Mouse (Mus musculus): ENCODE measurements around the gene Hdgfl3. TPM values are rescaled to one million over a fixed set of nuclear protein-coding genes. Genes with fewer than 3 reads are reported as not detected.

Hdgfl3 gene
- polyA plus RNA-seq, 1 experiment = not detected

DNA sequence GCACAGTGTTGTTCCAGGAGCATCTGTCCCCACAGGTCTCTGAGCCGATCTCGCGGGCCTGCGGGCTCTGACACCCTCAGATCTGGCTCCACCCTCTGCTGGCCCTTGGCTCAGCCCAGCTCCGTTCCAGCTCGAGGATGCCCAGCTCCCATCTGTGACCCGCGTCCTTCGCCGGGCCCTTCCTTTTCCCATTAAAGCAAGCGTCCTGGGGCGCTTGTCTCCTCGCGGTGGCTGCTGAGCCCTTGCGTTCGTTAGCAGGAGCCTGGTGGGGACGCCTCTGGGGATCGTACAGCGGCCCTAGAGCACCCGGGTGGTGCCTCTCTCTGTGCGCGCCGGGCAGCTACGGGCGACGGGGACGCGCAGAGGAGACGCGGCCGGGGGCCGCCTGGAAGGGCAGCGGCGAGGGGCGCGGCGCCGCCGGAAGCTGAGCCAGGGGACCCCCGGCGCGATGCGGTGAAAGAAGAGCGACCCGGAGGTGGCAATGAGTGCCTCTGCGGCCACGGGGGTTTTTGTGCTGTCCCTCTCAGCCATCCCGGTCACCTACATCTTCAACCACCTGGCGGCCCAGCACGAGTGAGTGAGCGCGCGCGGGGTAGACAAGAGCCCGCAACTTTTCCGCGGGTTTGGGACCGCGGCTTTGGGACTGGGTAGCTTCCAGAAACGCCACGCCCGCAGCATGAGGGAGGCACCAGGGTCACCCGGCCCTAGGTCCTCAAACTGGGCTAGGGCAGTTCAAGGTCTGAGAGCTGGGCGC is 75.1 kb downstream of the Hdgfl3 start, which contains the start of gene Tm6sf1:
TSS of gene Tm6sf1 (plus strand) at position 34 of the 754 bp plus-strand sequence.
- Histone ChIP-seq H3K36me3 (ENCODE audit: control insufficient read depth, insufficient read depth) (no peaks in the 10 kb centered on the region), H3K79me2 (ENCODE audit: control insufficient read depth, insufficient read depth) (no peaks in the 10 kb centered on the region), H3K4me3 (ENCODE audit: insufficient read depth, poor library complexity, severe bottlenecking) (no peak within 1 kb of the TSS), H3K27me3 (ENCODE audit: control insufficient read depth, insufficient read depth, insufficient read length) (peaks cover 43% of the 10 kb centered on the region), H3K79me3 (ENCODE audit: low read depth) (no peaks in the 10 kb centered on the region), H3ac (ENCODE audit: control insufficient read depth, insufficient read length, low read depth) (no peak within 1 kb of the TSS)
- TF ChIP-seq CEBPB (IDR thresholded peaks at IDR 0.05; ENCODE audit: low read depth) (no peak), MYOG (IDR thresholded peaks at IDR 0.05; ENCODE audit: control insufficient read depth, extremely low read depth, insufficient read length) (no peak), MYOD1 (IDR thresholded peaks at IDR 0.05; ENCODE audit: control insufficient read depth, insufficient read length, low read depth) (no peak), FOSL1 (IDR thresholded peaks at IDR 0.05; ENCODE audit: insufficient read depth, low read length, poor library complexity, severe bottlenecking) (no peak), USF1 (IDR thresholded peaks at IDR 0.05; ENCODE audit: low read depth) (no peak), MAX (IDR thresholded peaks at IDR 0.05) (no peak), CTCF (IDR thresholded peaks at IDR 0.05; ENCODE audit: control insufficient read depth, insufficient read depth, insufficient read length) (no peak)

DNA sequence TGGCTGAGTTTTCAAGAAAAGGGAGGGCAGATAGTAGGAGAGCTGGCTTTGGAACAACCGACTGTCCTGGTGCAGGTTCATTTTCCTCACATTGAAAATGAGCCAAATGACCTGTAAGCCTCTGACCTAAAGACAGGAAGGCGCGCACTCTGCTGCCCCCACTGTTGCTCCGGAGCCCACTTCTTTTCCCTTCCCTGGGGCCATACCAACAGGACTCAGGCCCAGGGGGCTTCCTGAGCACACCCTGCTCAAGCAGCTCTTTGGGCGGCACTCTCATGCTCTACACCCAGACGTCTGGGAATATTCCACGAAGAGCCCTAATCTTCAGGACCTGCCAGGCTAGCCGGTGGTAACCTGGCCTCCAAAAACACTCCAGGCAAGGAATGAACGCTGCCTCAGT is 76.0 kb downstream of the Hdgfl3 start:
- H3K36me3 ChIP-seq (ENCODE audit: control insufficient read depth, insufficient read depth) = no peaks in the 10 kb centered on the region
- H3ac ChIP-seq (ENCODE audit: control insufficient read depth, insufficient read length, low read depth) = no peak overlapping the region
- TF ChIP-seq CTCF (IDR thresholded peaks at IDR 0.05; ENCODE audit: control insufficient read depth, insufficient read depth, insufficient read length) (no peak), CEBPB (IDR thresholded peaks at IDR 0.05; ENCODE audit: low read depth) (no peak), FOSL1 (IDR thresholded peaks at IDR 0.05; ENCODE audit: insufficient read depth, low read length, poor library complexity, severe bottlenecking) (no peak)
- no peaks in the 10 kb centered on the region for H3K79me3 ChIP-seq (ENCODE audit: low read depth)
- peaks cover 43% of the 10 kb centered on the region for H3K27me3 ChIP-seq (ENCODE audit: control insufficient read depth, insufficient read depth, insufficient read length)
- H3K79me2 ChIP-seq (ENCODE audit: control insufficient read depth, insufficient read depth) = no peaks in the 10 kb centered on the region
- H3K4me3 ChIP-seq (ENCODE audit: insufficient read depth, poor library complexity, severe bottlenecking) = no peak overlapping the region

DNA sequence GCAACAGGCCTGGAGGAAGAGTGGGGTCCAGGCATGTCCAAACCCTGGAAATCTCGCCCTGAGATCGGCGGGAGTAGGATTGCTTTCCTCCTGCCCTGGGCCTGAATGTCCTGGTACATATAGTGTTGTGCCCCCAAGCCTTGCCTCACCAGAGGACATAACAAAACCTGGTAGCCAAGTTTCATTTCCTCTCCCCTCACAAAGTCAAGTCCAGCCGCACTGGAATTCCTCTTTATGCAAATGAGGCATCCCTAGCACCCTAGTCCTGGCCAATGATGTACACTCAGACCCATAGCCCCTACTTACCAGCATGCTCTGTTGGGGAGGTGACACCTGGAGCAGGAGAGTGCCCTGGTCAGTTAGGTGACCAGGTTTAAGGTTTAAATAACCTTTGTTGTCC is 78.1 kb downstream of the Hdgfl3 start:
- H3K36me3 ChIP-seq (ENCODE audit: control insufficient read depth, insufficient read depth) = no peaks in the 10 kb centered on the region
- TF ChIP-seq MYOD1 (IDR thresholded peaks at IDR 0.05; ENCODE audit: control insufficient read depth, insufficient read length, low read depth) = no peak
- TF ChIP-seq MYOG (IDR thresholded peaks at IDR 0.05; ENCODE audit: control insufficient read depth, extremely low read depth, insufficient read length) = no peak
- H3ac ChIP-seq (ENCODE audit: control insufficient read depth, insufficient read length, low read depth) = no peak overlapping the region
- no peaks in the 10 kb centered on the region for H3K79me3 ChIP-seq (ENCODE audit: low read depth)
- no peak overlapping the region for H3K4me3 ChIP-seq (ENCODE audit: insufficient read depth, poor library complexity, severe bottlenecking)
- no peaks in the 10 kb centered on the region for H3K79me2 ChIP-seq (ENCODE audit: control insufficient read depth, insufficient read depth)
- H3K27me3 ChIP-seq (ENCODE audit: control insufficient read depth, insufficient read depth, insufficient read length) = peaks cover 42% of the 10 kb centered on the region

DNA sequence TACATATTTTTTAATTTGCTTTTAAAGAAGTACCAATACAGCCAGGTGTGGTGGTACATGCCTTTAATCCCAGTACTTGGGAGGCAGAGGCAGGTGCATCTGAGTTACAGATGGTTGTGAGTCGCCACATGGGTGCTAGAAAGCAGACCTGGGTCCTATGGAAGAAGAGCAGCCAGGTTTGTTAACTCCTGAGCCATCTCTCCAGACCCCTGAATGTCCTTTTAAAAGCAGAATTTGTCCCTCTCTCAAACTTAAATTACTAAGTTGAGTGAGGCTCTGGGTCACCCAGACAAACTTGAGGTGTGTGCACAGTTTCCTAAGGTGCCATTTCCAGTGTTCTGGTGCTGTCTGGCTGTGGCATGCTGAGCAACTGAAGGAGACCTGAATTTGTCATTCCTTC is 78.6 kb downstream of the Hdgfl3 start, which contains the start of gene Gm10160:
TSS of gene Gm10160 (minus strand) at position 101 of the 400 bp plus-strand sequence.
- Histone ChIP-seq H3K36me3 (ENCODE audit: control insufficient read depth, insufficient read depth) (no peaks in the 10 kb centered on the region), H3K4me3 (ENCODE audit: insufficient read depth, poor library complexity, severe bottlenecking) (no peak within 1 kb of the TSS), H3K27me3 (ENCODE audit: control insufficient read depth, insufficient read depth, insufficient read length) (peaks cover 39% of the 10 kb centered on the region), H3K79me3 (ENCODE audit: low read depth) (no peaks in the 10 kb centered on the region), H3ac (ENCODE audit: control insufficient read depth, insufficient read length, low read depth) (no peak within 1 kb of the TSS), H3K79me2 (ENCODE audit: control insufficient read depth, insufficient read depth) (no peaks in the 10 kb centered on the region)
- no peak for TF ChIP-seq FOSL1 (IDR thresholded peaks at IDR 0.05; ENCODE audit: insufficient read depth, low read length, poor library complexity, severe bottlenecking)
- no peak for TF ChIP-seq MYOG (IDR thresholded peaks at IDR 0.05; ENCODE audit: control insufficient read depth, extremely low read depth, insufficient read length)
- TF ChIP-seq MAX (IDR thresholded peaks at IDR 0.05) = no peak
- no peak for TF ChIP-seq MYOD1 (IDR thresholded peaks at IDR 0.05; ENCODE audit: control insufficient read depth, insufficient read length, low read depth)
- TF ChIP-seq USF1 (IDR thresholded peaks at IDR 0.05; ENCODE audit: low read depth) = no peak
- no peak for TF ChIP-seq CTCF (IDR thresholded peaks at IDR 0.05; ENCODE audit: control insufficient read depth, insufficient read depth, insufficient read length)
- TF ChIP-seq CEBPB (IDR thresholded peaks at IDR 0.05; ENCODE audit: low read depth) = no peak

DNA sequence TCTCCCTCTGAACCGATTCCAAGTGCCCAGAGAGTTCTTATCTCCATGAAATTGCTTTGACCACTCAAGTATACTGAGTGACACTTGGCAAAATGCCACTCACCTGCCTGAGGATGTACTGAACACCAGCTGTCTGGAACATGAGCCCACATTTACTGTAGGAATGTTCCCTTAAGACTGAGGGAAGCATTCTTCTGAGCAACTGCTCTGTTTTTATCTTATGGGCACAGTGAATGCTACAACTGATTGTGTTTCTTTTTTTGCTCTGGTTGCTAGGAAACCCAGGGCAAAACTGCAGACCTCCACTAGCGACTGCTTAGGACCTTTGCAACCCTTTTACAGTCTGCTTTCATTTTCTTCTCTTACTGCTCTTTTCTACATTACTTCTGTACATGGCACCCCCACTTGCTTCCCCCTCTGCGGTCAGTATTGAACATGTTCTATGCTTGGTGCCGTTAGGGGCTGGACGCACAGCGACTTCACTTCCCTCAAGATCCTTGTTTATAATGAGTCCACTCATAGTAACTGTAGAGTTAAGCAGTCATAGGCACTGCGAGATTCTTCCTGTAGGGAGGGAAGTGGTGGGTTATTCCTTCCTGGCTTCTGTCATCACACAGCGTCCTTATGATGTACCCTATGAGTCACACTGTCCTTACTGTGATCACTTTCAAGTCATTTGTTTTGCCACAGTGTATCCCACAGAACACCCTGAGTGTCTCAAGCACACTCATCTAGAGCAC is 79.5 kb downstream of the Hdgfl3 start:
- no peaks in the 10 kb centered on the region for H3K79me3 ChIP-seq (ENCODE audit: low read depth)
- peaks cover 32% of the 10 kb centered on the region for H3K27me3 ChIP-seq (ENCODE audit: control insufficient read depth, insufficient read depth, insufficient read length)
- no peaks in the 10 kb centered on the region for H3K36me3 ChIP-seq (ENCODE audit: control insufficient read depth, insufficient read depth)
- no peak overlapping the region for H3K4me3 ChIP-seq (ENCODE audit: insufficient read depth, poor library complexity, severe bottlenecking)
- H3ac ChIP-seq (ENCODE audit: control insufficient read depth, insufficient read length, low read depth) = no peak overlapping the region
- H3K79me2 ChIP-seq (ENCODE audit: control insufficient read depth, insufficient read depth) = no peaks in the 10 kb centered on the region
- TF ChIP-seq MYOG (IDR thresholded peaks at IDR 0.05; ENCODE audit: control insufficient read depth, extremely low read depth, insufficient read length) (no peak), FOSL1 (IDR thresholded peaks at IDR 0.05; ENCODE audit: insufficient read depth, low read length, poor library complexity, severe bottlenecking) (no peak), MYOD1 (IDR thresholded peaks at IDR 0.05; ENCODE audit: control insufficient read depth, insufficient read length, low read depth) (no peak), CEBPB (IDR thresholded peaks at IDR 0.05; ENCODE audit: low read depth) (no peak), MAX (IDR thresholded peaks at IDR 0.05) (no peak), CTCF (IDR thresholded peaks at IDR 0.05; ENCODE audit: control insufficient read depth, insufficient read depth, insufficient read length) (no peak), USF1 (IDR thresholded peaks at IDR 0.05; ENCODE audit: low read depth) (no peak)

Measured in C2C12 (cell line).